Mouse (Mus musculus) adrenal gland, postnatal 14 days (tissue): ENCODE measurements at regions not wholly inside any gene's neighbourhood (a gene's known extent, or its start where the extent isn't known, plus 50 kb on each side); places are given as distances from the start of the nearest gene placed in this dataset.

Experiments used
- DNase-seq: peaks from one replicate; pipeline ENCODE4 v3.0.0; 2021; ENCODE audit warnings: mixed read lengths

DNA sequence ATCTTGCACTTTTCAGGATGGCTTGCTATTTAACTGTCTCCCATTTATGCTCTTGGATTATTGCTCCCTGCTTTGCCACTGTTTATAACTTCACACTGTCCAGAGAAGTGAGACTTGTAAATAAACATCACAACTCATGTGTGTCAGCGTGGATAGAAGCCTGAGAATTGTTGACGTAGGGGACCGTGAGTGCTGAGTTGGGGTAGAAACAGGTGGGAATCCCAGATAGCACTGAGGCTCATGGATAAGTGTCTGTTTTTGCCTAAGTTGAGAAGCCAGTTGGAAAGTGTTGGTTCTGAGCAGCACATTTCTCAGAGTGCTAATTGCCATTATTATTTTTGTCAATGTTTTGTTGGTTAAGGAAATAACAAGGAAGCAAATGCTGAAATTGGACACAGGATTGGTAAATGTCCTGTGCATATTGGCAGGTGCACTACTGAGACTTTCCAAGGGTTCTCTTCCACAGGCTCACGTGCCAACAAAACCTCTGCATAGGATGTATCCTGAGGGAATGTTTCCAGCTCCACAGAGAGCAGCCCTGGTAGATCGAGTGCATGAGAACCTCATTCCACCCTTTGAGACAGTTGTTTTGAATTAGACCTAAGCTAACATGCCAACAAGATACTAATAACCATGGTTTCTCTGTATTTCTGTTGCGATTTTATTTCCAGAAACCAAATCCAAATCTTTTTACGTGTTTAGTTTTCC, 74.3 kb upstream of the Grb10 start:
- no peak for DNase-seq

DNA sequence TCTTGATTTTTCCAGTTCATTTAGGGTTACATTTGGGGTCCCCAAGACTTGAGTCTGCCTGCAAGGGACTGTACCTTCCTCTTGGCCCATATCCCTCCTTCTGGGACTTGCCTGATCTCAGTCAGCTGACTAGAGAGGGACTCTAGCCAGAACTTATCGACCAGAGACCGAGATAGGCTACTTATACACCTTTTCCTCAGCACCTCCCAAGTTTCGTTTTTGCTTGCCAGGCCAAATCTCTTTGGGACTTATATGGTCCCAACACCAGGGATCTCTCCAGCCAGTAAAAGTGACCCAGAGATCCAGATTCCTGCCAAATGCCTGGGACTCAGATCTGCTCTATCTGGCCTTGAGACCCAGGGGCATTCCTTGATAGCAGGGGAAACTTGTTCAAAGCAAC, 69.2 kb upstream of the Grb10 start:
- DNase-seq = peak; percentile 9

DNA sequence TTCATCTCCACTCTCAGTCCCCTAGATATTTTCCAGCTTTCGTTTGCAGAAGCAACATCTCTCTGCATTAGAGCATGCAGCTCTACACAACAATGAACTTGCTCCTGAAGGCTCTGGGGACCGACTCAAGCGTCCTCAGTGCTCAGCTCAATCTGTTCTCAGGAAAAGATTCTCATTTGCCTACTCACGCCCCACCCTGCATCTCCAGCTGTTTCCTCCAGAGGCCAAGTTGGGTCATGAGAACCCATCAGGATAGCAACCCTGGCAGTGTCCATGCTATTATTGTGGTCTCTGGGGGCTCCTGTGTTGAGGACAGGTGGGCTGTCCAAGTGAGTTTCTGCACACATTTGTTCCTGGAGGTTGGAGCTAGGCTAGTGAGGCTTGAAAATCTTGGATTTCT, 52.5 kb upstream of the Grb10 start:
- DNase-seq = no peak

DNA sequence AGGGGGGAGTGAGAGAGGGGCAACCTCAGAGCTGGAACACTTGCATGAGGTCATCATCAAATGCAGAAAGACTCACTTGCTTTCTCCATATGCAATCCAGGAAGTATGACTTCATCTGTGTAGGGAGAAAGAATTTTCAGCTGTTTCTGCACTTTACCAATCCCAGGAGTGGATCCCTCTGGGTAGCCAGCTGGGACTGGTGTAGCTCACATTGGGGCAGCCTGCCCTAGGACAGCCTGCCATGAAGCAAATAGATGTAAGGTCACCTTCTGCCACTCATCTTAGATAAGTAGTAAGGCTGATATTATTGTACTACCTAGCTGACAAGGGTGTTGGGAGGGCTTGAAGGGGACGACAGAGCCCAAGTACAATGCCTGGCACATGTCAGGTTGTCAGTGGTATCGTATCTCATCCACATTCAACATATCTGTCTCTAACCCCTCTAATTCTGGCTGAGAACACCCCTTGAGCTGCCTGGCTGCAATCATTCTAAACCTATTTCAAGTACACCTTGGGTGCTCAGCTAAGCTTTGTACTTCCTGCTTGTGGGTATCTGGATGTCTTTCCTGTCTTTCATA, 51.4 kb upstream of the Grb10 start:
- no peak for DNase-seq
